Mouse (Mus musculus) left cerebral cortex, postnatal 36 days (tissue): ENCODE measurements around the gene Aldh3b1. TPM values are rescaled to one million over a fixed set of nuclear protein-coding genes. Genes with fewer than 3 reads are reported as not detected.

ENCODE experiments used
- DNase-seq, 2 experiments: peaks; one replicate each; pipeline ENCODE4 v3.0.0; 2021 to 2022; ENCODE audit warnings: low spot score in 2 of 2, mixed read lengths in 1 of 2
- intact Hi-C: fragments of 180-260 bp; cut with DNase I; formaldehyde crosslinking; loops from one replicate; pipeline ENCODE4 v1.15.1; 2025
- total RNA-seq, 2 experiments: library from RNA; stranded (reverse); gene quantifications; 2 replicates each; pipeline ENCODE4 v1.2.3; 2021

Aldh3b1 gene
- total RNA-seq, 2 experiments from 2014 or later, result 2.6 to 3.8 TPM

- intact Hi-C loops, result no loop called here
Observed at GRCm38 (mm10) chr19:3919928-3920327, 9.7 kb downstream of the Aldh3b1 start.

GRCm38 (mm10) chr19:3916727-3917126 is 12.9 kb downstream of the Aldh3b1 start:
- intact Hi-C loops, result no loop called here
- DNase-seq, result no peak

More at GRCm38 (mm10) chr19:3919928-3920327, 9.7 kb downstream of the Aldh3b1 start:
- DNase-seq, result no peak

GRCm38 (mm10) chr19:3914535-3914934 is 15.1 kb downstream of the Aldh3b1 start:
- no peak for DNase-seq
- intact Hi-C loops, result no loop called here

- no peak for DNase-seq
- intact Hi-C loops, result loop anchor here (2.0 kb wide), 1 partner anchor 147 kb away; the partner anchor contains the start of gene Kmt5b
Observed at GRCm38 (mm10) chr19:3913692-3914091, 15.9 kb downstream of the Aldh3b1 start.

- peak; percentile 95 for DNase-seq
- intact Hi-C loops, result loop anchor here (1.0 to 2.0 kb wide), 2 partner anchors 60 to 146 kb away; partner anchors contain the start of gene Kmt5b
Observed at GRCm38 (mm10) chr19:3912337-3913204, 17.0 kb downstream of the Aldh3b1 start, which contains the start of gene Ndufs8. TSS of gene Ndufs8 (minus strand) at chr19:3912774.

- intact Hi-C loops, result no loop called here
- DNase-seq, result no peak
Observed at GRCm38 (mm10) chr19:3910206-3910605, 19.4 kb downstream of the Aldh3b1 start.

- no peak for DNase-seq
- intact Hi-C loops, result no loop called here
Observed at GRCm38 (mm10) chr19:3907876-3908660, 21.5 kb downstream of the Aldh3b1 start.

- intact Hi-C loops, result no loop called here
- peak; percentile 50 to 56 for DNase-seq
Observed at GRCm38 (mm10) chr19:3906795-3907786, 22.5 kb downstream of the Aldh3b1 start, which contains the start of gene Tcirg1. TSS of gene Tcirg1 (minus strand) at chr19:3907133.

- intact Hi-C loops, result no loop called here
- DNase-seq, result no peak
Observed at GRCm38 (mm10) chr19:3906326-3906725, 23.3 kb downstream of the Aldh3b1 start.

- intact Hi-C loops, result no loop called here
- no peak for DNase-seq
Observed at GRCm38 (mm10) chr19:3905261-3905969, 24.2 kb downstream of the Aldh3b1 start.

- intact Hi-C loops, result no loop called here
- no peak for DNase-seq
Observed at GRCm38 (mm10) chr19:3904363-3904675, 25.3 kb downstream of the Aldh3b1 start.

- intact Hi-C loops, result no loop called here
- no peak for DNase-seq
Observed at GRCm38 (mm10) chr19:3903648-3904362, 25.8 kb downstream of the Aldh3b1 start.

- intact Hi-C loops, result no loop called here
- DNase-seq, result no peak
Observed at GRCm38 (mm10) chr19:3902966-3903365, 26.6 kb downstream of the Aldh3b1 start.

GRCm38 (mm10) chr19:3899618-3900017 is 30.0 kb downstream of the Aldh3b1 start:
- intact Hi-C loops, result no loop called here

GRCm38 (mm10) chr19:3898952-3899351 is 30.7 kb downstream of the Aldh3b1 start:
- no peak for DNase-seq
- intact Hi-C loops, result no loop called here

More at GRCm38 (mm10) chr19:3899618-3900017, 30.0 kb downstream of the Aldh3b1 start:
- no peak for DNase-seq

GRCm38 (mm10) chr19:3897557-3897956 is 32.1 kb downstream of the Aldh3b1 start:
- intact Hi-C loops, result no loop called here
- no peak for DNase-seq

- intact Hi-C loops, result no loop called here
- no peak for DNase-seq
Observed at GRCm38 (mm10) chr19:3896208-3896607, 33.4 kb downstream of the Aldh3b1 start.

- DNase-seq, result no peak
- intact Hi-C loops, result no loop called here
Observed at GRCm38 (mm10) chr19:3895171-3895631, 34.4 kb downstream of the Aldh3b1 start.
